Mouse (Mus musculus): ENCODE results near the gene Nepro.

Gene Nepro

DNA sequence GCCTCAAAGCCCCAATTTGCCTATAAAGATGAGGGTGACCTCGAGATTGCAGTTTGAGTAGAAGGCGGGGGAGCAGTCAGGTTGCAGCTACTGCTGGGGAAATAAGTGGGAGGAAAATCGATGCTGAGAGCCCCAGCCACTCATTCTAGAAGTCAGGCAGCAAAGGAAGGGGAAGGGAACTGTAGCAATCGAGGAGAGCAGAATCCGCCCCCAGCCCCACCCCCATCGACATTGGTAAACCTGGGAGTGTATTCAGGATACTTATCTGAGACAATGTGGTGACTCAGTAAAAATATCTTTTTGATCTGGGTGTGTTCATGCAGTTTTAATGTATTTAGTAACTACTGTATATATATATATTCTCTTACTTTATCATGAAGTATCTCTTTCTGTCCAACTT is 48.5 kb downstream of the Nepro start:
- no peak for DNase-seq

DNA sequence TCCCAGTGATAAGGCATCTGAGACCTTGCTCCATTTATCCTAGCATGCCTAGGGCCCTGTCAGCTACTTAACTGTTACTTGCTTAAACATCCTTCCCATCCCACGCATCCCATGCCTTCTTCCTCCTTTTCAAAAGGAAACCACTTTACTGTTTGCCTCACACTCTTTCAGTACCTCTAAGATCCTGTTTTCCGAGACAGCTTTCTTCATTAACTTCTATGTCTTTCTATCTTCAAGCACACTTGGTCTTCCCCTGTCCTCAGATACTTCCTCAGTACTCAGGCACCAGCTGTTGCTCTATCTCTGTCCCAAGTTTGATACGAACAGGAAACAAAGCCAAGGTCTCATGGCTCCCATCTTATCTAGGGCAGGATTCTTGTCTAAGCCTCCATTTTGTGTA is 49.6 kb downstream of the Nepro start:
- no peak for DNase-seq

DNA sequence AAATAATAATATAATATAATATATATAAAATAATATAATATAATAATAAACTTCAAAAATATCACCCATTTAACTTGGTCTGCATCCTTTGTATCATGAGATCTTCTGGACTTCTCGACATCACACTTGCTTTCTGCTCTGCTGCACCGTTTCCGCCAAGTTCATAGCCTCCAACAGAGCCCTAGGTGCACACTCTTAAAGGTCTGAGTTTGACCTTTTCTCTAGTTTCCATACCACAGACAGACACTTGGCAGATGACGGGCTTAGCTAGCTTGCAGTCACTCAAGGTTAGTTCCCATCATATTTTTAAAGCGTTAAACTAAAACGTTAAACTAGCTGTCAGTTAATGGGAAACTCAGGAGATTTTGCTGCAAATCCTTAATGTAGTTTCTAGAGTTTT is 50.1 kb downstream of the Nepro start:
- DNase-seq, result no peak

DNA sequence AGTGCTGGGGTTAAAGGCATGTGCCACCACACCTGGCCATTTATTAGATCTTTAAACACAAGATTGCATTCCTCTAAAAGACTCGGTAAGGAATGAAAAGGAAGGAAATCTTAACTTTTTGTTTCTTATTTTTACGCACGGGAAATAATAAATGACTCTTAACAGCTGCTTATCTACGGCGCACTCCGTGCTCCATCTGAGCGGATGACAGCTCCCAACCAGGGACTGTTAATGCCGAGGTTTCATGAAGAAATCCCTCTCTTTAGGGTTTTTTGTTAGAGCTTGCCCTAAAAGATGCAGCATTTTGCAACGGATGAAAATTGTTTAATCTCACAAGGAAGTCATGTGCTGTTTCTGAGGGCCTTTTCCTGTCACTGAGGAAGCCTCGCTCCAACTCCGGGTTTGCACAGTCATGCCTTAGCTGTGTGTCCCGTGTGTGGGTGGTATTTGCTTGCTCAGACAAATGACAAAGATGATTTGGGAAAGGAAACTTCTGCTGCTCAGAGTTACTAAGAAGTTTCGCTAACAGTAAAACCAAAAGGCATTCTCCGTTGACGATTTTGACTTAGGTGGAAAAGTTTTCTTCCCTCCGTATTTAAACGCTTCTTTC is 54.5 kb downstream of the Nepro start:
- DNase-seq, result peak; percentile 12 to 17

DNA sequence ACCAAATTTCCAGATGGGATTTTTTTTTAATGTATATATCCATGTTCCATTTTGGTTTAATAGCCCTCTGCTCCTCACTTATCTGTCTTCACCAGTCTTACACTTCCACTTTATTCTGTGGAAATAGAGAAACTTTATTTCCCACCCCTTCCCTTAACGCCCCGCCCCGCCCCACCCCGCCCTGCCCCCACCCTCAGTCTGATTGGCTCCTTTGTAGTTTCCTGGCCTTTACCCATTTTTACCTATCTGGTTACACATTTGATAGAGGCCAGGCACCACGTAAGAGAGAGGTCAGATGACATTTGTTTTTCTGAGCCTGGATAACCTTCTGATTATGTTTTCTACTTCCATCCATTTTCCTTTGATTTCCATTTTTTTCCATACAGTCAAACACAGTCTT is 55.4 kb downstream of the Nepro start:
- no peak for DNase-seq

DNA sequence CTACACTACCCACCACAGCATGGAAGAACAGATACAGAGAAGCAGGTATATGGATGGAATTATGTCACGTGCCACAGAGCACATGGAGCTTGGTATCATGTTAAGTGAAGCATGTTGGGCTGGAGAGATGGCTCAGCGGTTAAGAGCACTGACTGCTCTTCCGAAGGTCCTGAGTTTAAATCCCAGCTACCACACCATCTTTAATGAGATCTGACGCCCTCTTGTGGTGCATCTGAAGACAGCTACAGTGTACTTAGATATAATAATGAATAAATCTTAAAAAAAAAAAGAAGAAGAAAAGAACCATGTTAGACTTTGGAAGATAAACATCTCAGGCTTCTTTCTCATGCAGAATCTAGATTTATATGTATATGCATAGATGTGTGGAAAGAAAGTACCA is 56.6 kb downstream of the Nepro start:
- DNase-seq, result no peak

Data from B cell, adult 2 months (primary cell).